Mouse (Mus musculus): ENCODE results near the gene Hmgcs2. TPM values are rescaled to one million over a fixed set of nuclear protein-coding genes. Genes with fewer than 3 reads are reported as not detected.

The Hmgcs2 gene
- polyA plus RNA-seq, 1 experiment from 2014 or later: 12.2 TPM

DNA sequence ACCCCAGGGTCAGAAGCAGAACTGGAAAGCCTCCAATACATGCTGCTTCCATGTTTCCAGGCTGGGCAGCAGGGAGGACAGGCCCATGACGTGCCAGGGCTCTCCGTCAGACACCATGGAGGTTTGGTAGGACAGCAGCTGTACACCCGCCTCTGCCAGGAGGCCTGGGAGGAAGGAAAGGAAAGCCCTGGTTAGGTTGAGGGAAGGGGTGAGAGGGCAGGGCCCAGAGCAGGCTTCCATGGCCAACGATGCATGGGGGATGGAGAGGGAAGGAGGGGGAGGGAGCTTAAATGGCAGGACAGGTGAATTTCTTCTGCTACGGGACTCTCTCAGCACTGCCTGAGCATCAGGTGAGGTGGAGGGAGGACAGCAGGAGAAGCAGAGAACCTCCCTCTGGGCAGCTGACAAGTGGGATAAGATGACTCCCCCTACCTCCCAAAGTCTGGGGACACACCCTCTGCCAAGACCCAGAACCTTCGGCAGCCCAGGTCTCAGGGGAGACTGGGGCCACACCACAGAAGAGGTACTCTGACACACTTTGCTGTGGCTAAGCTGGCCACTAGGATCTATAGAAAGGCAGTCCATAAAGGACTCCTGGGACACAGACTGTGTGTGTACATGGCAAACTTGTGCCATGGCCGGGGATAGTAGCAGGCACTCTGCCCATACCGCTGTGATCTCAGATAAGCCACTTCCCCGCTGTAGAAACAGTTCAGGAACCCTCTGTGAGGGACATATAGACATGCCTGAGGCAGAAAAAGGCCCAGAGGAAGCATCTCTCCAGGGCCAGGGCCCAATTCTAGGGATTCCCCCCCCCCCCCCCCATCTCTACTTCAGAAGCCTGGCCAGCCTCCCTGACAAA is 33.3 kb downstream of the Hmgcs2 start:
- Histone ChIP-seq H3K9ac (replicated peaks; ENCODE audit: low read depth, low read length) (no peak overlapping the region), H3K4me3 (ENCODE audit: low read depth, low read length) (no peak overlapping the region), H3K4me2 (replicated peaks; ENCODE audit: low read depth, low read length) (no peak overlapping the region), H3K27me3 (ENCODE audit: control insufficient read depth, insufficient read depth, low read length) (no peaks in the 10 kb centered on the region), H3K27ac (ENCODE audit: low read length) (no peak overlapping the region), H3K36me3 (ENCODE audit: control insufficient read depth, insufficient read depth, low read length) (peaks cover 16% of the 10 kb centered on the region), H3K9me3 (ENCODE audit: control insufficient read depth, low read depth, low read length) (no peaks in the 10 kb centered on the region), H3K4me1 (ENCODE audit: control insufficient read depth, insufficient read depth, low read length) (peaks cover 5% of the 10 kb centered on the region; the same call in 1 of the 2 replicates)
- WGBS: 85% methylated on average over 9 of the region's 9 CpGs
- ATAC-seq (ENCODE audit: insufficient number of reproducible peaks, insufficient read depth, low FRiP score, low read depth): no peak; the same call in 1 of the 2 replicates

GRCm38 (mm10) chr3:98315181-98315580 is 34.9 kb downstream of the Hmgcs2 start:
- Histone ChIP-seq H3K4me3 (ENCODE audit: low read depth, low read length) (no peak overlapping the region), H3K9me3 (ENCODE audit: control insufficient read depth, low read depth, low read length) (no peaks in the 10 kb centered on the region), H3K36me3 (ENCODE audit: control insufficient read depth, insufficient read depth, low read length) (peaks cover 17% of the 10 kb centered on the region), H3K27me3 (ENCODE audit: control insufficient read depth, insufficient read depth, low read length) (no peaks in the 10 kb centered on the region), H3K4me1 (ENCODE audit: control insufficient read depth, insufficient read depth, low read length) (peaks cover 5% of the 10 kb centered on the region; the same call in 1 of the 2 replicates), H3K4me2 (replicated peaks; ENCODE audit: low read depth, low read length) (no peak overlapping the region), H3K9ac (replicated peaks; ENCODE audit: low read depth, low read length) (no peak overlapping the region), H3K27ac (ENCODE audit: low read length) (no peak overlapping the region)
- 78% methylated on average over 2 of the region's 2 CpGs for WGBS
- no peak for ATAC-seq (ENCODE audit: insufficient number of reproducible peaks, insufficient read depth, low FRiP score, low read depth)

GRCm38 (mm10) chr3:98317143-98317542 is 36.9 kb downstream of the Hmgcs2 start:
- H3K4me3 ChIP-seq (ENCODE audit: low read depth, low read length): no peak overlapping the region
- no peak overlapping the region for H3K4me2 ChIP-seq (replicated peaks; ENCODE audit: low read depth, low read length)
- no peak for ATAC-seq (ENCODE audit: insufficient number of reproducible peaks, insufficient read depth, low FRiP score, low read depth)
- peaks cover 5% of the 10 kb centered on the region; the same call in 1 of the 2 replicates for H3K4me1 ChIP-seq (ENCODE audit: control insufficient read depth, insufficient read depth, low read length)
- H3K9ac ChIP-seq (replicated peaks; ENCODE audit: low read depth, low read length): no peak overlapping the region
- H3K27me3 ChIP-seq (ENCODE audit: control insufficient read depth, insufficient read depth, low read length): no peaks in the 10 kb centered on the region
- H3K27ac ChIP-seq (ENCODE audit: low read length): no peak overlapping the region
- H3K36me3 ChIP-seq (ENCODE audit: control insufficient read depth, insufficient read depth, low read length): peaks cover 20% of the 10 kb centered on the region
- WGBS: 54% methylated on average over 3 of the region's 3 CpGs
- H3K9me3 ChIP-seq (ENCODE audit: control insufficient read depth, low read depth, low read length): no peaks in the 10 kb centered on the region

DNA sequence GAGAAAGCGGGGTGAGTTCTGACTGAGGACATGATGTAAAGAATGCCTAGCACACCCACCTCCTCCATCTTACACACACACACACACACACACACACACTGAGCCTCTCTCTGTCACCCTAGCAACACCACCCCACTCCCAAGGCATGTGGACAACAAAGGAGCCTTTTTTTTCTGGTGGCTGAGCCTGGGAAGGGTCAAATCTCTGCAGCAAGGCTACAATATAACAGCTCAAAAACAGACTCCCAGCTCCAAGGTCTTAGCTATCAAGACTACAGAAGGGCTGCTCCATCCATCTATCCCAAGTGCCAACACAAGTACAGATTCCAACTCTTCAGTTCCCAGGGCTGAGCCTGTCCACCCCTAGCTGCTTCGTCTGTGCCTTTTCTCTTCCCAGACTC is 39.0 kb downstream of the Hmgcs2 start:
- ATAC-seq (ENCODE audit: insufficient number of reproducible peaks, insufficient read depth, low FRiP score, low read depth): no peak
- no peaks in the 10 kb centered on the region for H3K9me3 ChIP-seq (ENCODE audit: control insufficient read depth, low read depth, low read length)

GRCm38 (mm10) chr3:98322209-98322608 is 42.0 kb downstream of the Hmgcs2 start:
- 92% methylated on average over 5 of the region's 5 CpGs for WGBS

More for the DNA sequence above, 39.0 kb downstream of the Hmgcs2 start:
- H3K4me1 ChIP-seq (ENCODE audit: control insufficient read depth, insufficient read depth, low read length): peaks cover 5% of the 10 kb centered on the region; the same call in 1 of the 2 replicates
- no peak overlapping the region for H3K27ac ChIP-seq (ENCODE audit: low read length)
- no peak overlapping the region for H3K4me2 ChIP-seq (replicated peaks; ENCODE audit: low read depth, low read length)
- no peak overlapping the region for H3K4me3 ChIP-seq (ENCODE audit: low read depth, low read length)
- H3K36me3 ChIP-seq (ENCODE audit: control insufficient read depth, insufficient read depth, low read length): peaks cover 15% of the 10 kb centered on the region
- WGBS: 79% methylated on average over 2 of the region's 2 CpGs
- no peak overlapping the region for H3K9ac ChIP-seq (replicated peaks; ENCODE audit: low read depth, low read length)
- H3K27me3 ChIP-seq (ENCODE audit: control insufficient read depth, insufficient read depth, low read length): no peaks in the 10 kb centered on the region

GRCm38 (mm10) chr3:98324235-98324634 is 44.0 kb downstream of the Hmgcs2 start:
- 63% methylated on average over 9 of the region's 9 CpGs for WGBS
- no peaks in the 10 kb centered on the region for H3K4me1 ChIP-seq (ENCODE audit: control insufficient read depth, insufficient read depth, low read length)
- no peak overlapping the region for H3K4me3 ChIP-seq (ENCODE audit: low read depth, low read length)
- H3K9ac ChIP-seq (replicated peaks; ENCODE audit: low read depth, low read length): no peak overlapping the region
- H3K4me2 ChIP-seq (replicated peaks; ENCODE audit: low read depth, low read length): no peak overlapping the region
- no peak for ATAC-seq (ENCODE audit: insufficient number of reproducible peaks, insufficient read depth, low FRiP score, low read depth)
- H3K36me3 ChIP-seq (ENCODE audit: control insufficient read depth, insufficient read depth, low read length): peaks cover 22% of the 10 kb centered on the region
- no peaks in the 10 kb centered on the region for H3K27me3 ChIP-seq (ENCODE audit: control insufficient read depth, insufficient read depth, low read length)
- H3K9me3 ChIP-seq (ENCODE audit: control insufficient read depth, low read depth, low read length): no peaks in the 10 kb centered on the region
- H3K27ac ChIP-seq (ENCODE audit: low read length): no peak overlapping the region

More at GRCm38 (mm10) chr3:98322209-98322608, 42.0 kb downstream of the Hmgcs2 start:
- H3K4me1 ChIP-seq (ENCODE audit: control insufficient read depth, insufficient read depth, low read length): peaks cover 5% of the 10 kb centered on the region; the same call in 1 of the 2 replicates
- no peak for ATAC-seq (ENCODE audit: insufficient number of reproducible peaks, insufficient read depth, low FRiP score, low read depth)
- no peaks in the 10 kb centered on the region for H3K9me3 ChIP-seq (ENCODE audit: control insufficient read depth, low read depth, low read length)
- H3K36me3 ChIP-seq (ENCODE audit: control insufficient read depth, insufficient read depth, low read length): peaks cover 23% of the 10 kb centered on the region
- no peak overlapping the region for H3K4me2 ChIP-seq (replicated peaks; ENCODE audit: low read depth, low read length)
- H3K27ac ChIP-seq (ENCODE audit: low read length): no peak overlapping the region
- no peaks in the 10 kb centered on the region for H3K27me3 ChIP-seq (ENCODE audit: control insufficient read depth, insufficient read depth, low read length)
- no peak overlapping the region for H3K4me3 ChIP-seq (ENCODE audit: low read depth, low read length)
- H3K9ac ChIP-seq (replicated peaks; ENCODE audit: low read depth, low read length): no peak overlapping the region

- H3K4me3 ChIP-seq (ENCODE audit: low read depth, low read length): no peak overlapping the region
- H3K27me3 ChIP-seq (ENCODE audit: control insufficient read depth, insufficient read depth, low read length): no peaks in the 10 kb centered on the region
- no peak overlapping the region for H3K4me2 ChIP-seq (replicated peaks; ENCODE audit: low read depth, low read length)
- peaks cover 12% of the 10 kb centered on the region; the same call in 1 of the 2 replicates for H3K4me1 ChIP-seq (ENCODE audit: control insufficient read depth, insufficient read depth, low read length)
- no peak for ATAC-seq (ENCODE audit: insufficient number of reproducible peaks, insufficient read depth, low FRiP score, low read depth)
- H3K27ac ChIP-seq (ENCODE audit: low read length): no peak overlapping the region
- H3K36me3 ChIP-seq (ENCODE audit: control insufficient read depth, insufficient read depth, low read length): peaks cover 4% of the 10 kb centered on the region; the same call in 1 of the 2 replicates
- no peaks in the 10 kb centered on the region for H3K9me3 ChIP-seq (ENCODE audit: control insufficient read depth, low read depth, low read length)
- H3K9ac ChIP-seq (replicated peaks; ENCODE audit: low read depth, low read length): no peak overlapping the region
- WGBS: 70% methylated on average over 2 of the region's 2 CpGs
These were observed 53.8 kb downstream of the Hmgcs2 start for GRCm38 (mm10) chr3:98334010-98334409.

DNA sequence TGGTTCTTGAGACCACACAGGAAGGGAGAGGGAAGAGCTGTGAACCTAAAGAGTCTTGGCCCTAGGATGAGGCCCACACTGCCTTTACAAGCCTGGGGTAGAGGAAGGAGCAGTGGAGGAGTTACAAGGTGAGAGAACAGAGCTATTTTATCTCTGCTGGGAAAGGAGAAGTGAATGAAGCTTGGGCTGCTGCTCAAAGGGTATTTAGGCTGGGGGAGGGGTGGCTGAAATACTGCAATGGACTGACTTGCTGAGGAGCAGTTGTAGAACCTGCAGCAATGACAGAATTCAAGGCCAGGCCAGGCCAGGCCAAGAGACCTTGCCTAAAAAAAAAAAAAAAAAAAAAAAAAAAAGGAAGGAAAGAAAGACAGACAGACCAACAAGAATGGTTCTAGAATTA is 55.1 kb downstream of the Hmgcs2 start:
- H3K9ac ChIP-seq (replicated peaks; ENCODE audit: low read depth, low read length): no peak overlapping the region
- ATAC-seq (ENCODE audit: insufficient number of reproducible peaks, insufficient read depth, low FRiP score, low read depth): no peak

More for the DNA sequence above, 55.1 kb downstream of the Hmgcs2 start:
- Histone ChIP-seq H3K4me2 (replicated peaks; ENCODE audit: low read depth, low read length) (no peak overlapping the region), H3K4me1 (ENCODE audit: control insufficient read depth, insufficient read depth, low read length) (peaks cover 12% of the 10 kb centered on the region; the same call in 1 of the 2 replicates), H3K36me3 (ENCODE audit: control insufficient read depth, insufficient read depth, low read length) (peaks cover 4% of the 10 kb centered on the region; the same call in 1 of the 2 replicates), H3K27ac (ENCODE audit: low read length) (no peak overlapping the region), H3K9me3 (ENCODE audit: control insufficient read depth, low read depth, low read length) (no peaks in the 10 kb centered on the region), H3K27me3 (ENCODE audit: control insufficient read depth, insufficient read depth, low read length) (no peaks in the 10 kb centered on the region), H3K4me3 (ENCODE audit: low read depth, low read length) (no peak overlapping the region)

Data from stomach, embryonic 14.5 days (tissue).